Mouse (Mus musculus): ENCODE data around the gene Cpe. TPM values are rescaled to one million over a fixed set of nuclear protein-coding genes. Genes with fewer than 3 reads are reported as not detected.
"Not testable (repeated sequence)": the region's sequence is repeated elsewhere in the genome, so short reads cannot be mapped to it uniquely, and the experiment has no call there.

The Cpe gene
- polyA plus RNA-seq, 1 experiment from 2014 or later: 260 TPM

DNA sequence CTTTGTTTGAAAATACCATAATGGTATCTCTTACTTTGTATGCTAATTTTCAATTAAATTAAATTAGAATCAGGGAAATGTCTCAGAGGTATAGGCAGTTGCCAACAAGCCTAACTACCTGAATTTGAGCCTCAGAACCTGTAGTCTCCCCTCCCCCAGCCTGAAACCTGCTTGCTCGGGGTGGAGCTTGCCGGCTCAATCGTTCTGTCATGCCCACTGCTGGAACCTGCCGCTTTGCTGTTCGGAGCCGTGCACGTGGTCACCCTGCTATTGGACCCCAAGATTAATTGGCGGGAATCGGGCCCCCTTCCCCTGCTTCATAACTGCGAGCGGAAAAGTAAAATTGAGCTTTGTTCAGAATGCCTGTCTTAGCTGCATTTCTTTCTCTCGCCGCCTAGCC, 26.5 kb downstream of the Cpe start:
- H3K4me1 ChIP-seq (replicated peaks; ENCODE audit: control insufficient read depth, insufficient read depth, low read length); H3K9ac ChIP-seq (ENCODE audit: low read length); H3K4me2 ChIP-seq (ENCODE audit: low read depth, low read length, severe bottlenecking); DNase-seq (ENCODE audit: low spot score); H3K4me3 ChIP-seq (ENCODE audit: low read depth, low read length); H3K9me3 ChIP-seq (ENCODE audit: control insufficient read depth, low read length); H3K27me3 ChIP-seq (ENCODE audit: control insufficient read depth, insufficient read depth, low read length); H3K27ac ChIP-seq (ENCODE audit: low read depth, low read length); H3K36me3 ChIP-seq (ENCODE audit: control insufficient read depth, insufficient read depth, low read length); ATAC-seq (replicated peaks; ENCODE audit: low FRiP score): not testable (repeated sequence)
- WGBS: 71% methylated on average over 13 of the region's 13 CpGs

DNA sequence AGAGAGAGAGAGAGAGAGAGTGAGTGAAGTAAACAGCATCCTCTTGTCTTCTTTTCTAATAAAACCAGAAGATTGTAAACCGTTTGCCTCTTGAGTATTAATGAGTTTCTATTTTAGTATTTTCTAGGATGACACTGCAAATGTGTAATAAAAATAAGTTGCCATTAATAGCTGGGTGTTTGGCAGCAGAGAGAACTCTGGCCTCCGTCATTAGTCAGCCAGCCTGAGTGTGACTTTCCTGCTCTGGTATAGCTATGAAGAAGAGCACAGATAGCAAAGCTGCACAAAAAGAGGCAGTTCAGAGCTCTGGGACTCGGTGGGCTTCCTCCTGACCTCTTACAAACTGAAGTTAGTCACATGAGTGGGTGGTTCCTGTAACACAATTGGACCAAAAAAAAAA, 27.3 kb downstream of the Cpe start:
- Histone ChIP-seq H3K9me3 (ENCODE audit: control insufficient read depth, low read length) (no peaks in the 10 kb centered on the region), H3K9ac (ENCODE audit: low read length) (no peak overlapping the region), H3K27ac (ENCODE audit: low read depth, low read length) (no peak overlapping the region), H3K36me3 (ENCODE audit: control insufficient read depth, insufficient read depth, low read length) (no peaks in the 10 kb centered on the region), H3K4me1 (replicated peaks; ENCODE audit: control insufficient read depth, insufficient read depth, low read length) (no peaks in the 10 kb centered on the region), H3K27me3 (ENCODE audit: control insufficient read depth, insufficient read depth, low read length) (no peaks in the 10 kb centered on the region), H3K4me2 (ENCODE audit: low read depth, low read length, severe bottlenecking) (no peak overlapping the region), H3K4me3 (ENCODE audit: low read depth, low read length) (no peak overlapping the region)
- DNase-seq (ENCODE audit: low spot score) (no peak), ATAC-seq (replicated peaks; ENCODE audit: low FRiP score) (no peak)
- 79% methylated on average over 3 of the region's 3 CpGs for WGBS

DNA sequence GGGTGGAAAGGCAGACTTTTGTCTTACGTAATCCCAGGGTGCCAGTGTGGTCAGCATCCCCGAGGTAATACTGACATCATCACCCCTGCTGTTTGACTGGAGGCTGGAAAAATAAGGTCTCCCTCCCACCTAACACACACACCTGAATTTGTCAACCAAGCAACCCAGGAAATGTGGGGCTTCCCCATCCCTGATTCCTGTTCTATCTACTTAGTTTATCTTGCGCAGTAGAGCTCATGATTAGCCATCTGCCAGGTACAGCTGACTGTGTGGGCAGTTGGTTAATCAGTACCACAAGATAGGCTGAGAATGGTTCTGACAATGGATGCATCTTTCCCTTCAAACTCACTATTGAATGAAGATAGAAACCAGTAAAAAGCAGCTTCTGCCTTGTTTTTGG, 28.0 kb downstream of the Cpe start:
- no peak overlapping the region for H3K4me2 ChIP-seq (ENCODE audit: low read depth, low read length, severe bottlenecking)
- no peaks in the 10 kb centered on the region for H3K9me3 ChIP-seq (ENCODE audit: control insufficient read depth, low read length)
- H3K36me3 ChIP-seq (ENCODE audit: control insufficient read depth, insufficient read depth, low read length): no peaks in the 10 kb centered on the region
- no peaks in the 10 kb centered on the region for H3K27me3 ChIP-seq (ENCODE audit: control insufficient read depth, insufficient read depth, low read length)
- H3K9ac ChIP-seq (ENCODE audit: low read length): no peak overlapping the region
- WGBS: 61% methylated on average over 3 of the region's 3 CpGs
- ATAC-seq (replicated peaks; ENCODE audit: low FRiP score) (no peak), DNase-seq (ENCODE audit: low spot score) (no peak)
- H3K27ac ChIP-seq (ENCODE audit: low read depth, low read length): no peak overlapping the region
- no peak overlapping the region for H3K4me3 ChIP-seq (ENCODE audit: low read depth, low read length)
- no peaks in the 10 kb centered on the region for H3K4me1 ChIP-seq (replicated peaks; ENCODE audit: control insufficient read depth, insufficient read depth, low read length)

DNA sequence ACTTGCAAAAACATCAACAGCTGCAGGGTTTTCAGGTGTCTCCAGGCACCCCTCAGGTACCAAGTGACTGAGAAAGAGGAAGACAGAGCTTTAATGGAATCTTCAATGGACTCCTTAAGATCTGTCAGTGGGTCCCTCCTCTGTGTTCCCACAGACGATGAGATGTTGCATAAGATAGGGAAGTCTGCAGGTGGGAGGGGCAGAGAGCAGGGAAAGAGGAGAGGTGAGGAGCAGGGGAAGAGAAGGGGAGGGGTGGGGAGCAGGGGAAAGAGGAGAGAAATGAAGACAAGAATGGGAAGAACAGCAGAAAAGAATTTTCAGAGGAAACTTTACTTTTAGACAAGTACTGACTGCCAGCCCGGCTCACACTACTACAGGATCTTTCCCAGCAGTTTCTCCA, 28.5 kb downstream of the Cpe start:
- H3K9me3 ChIP-seq (ENCODE audit: control insufficient read depth, low read length): no peaks in the 10 kb centered on the region
- H3K4me1 ChIP-seq (replicated peaks; ENCODE audit: control insufficient read depth, insufficient read depth, low read length): no peaks in the 10 kb centered on the region
- H3K27me3 ChIP-seq (ENCODE audit: control insufficient read depth, insufficient read depth, low read length): no peaks in the 10 kb centered on the region
- no peaks in the 10 kb centered on the region for H3K36me3 ChIP-seq (ENCODE audit: control insufficient read depth, insufficient read depth, low read length)
- no peak overlapping the region for H3K4me3 ChIP-seq (ENCODE audit: low read depth, low read length)
- ATAC-seq (replicated peaks; ENCODE audit: low FRiP score) (no peak), DNase-seq (ENCODE audit: low spot score) (no peak)
- no peak overlapping the region for H3K27ac ChIP-seq (ENCODE audit: low read depth, low read length)
- H3K4me2 ChIP-seq (ENCODE audit: low read depth, low read length, severe bottlenecking): no peak overlapping the region
- no peak overlapping the region for H3K9ac ChIP-seq (ENCODE audit: low read length)
- WGBS: 51% methylated on average over 2 of the region's 2 CpGs

DNA sequence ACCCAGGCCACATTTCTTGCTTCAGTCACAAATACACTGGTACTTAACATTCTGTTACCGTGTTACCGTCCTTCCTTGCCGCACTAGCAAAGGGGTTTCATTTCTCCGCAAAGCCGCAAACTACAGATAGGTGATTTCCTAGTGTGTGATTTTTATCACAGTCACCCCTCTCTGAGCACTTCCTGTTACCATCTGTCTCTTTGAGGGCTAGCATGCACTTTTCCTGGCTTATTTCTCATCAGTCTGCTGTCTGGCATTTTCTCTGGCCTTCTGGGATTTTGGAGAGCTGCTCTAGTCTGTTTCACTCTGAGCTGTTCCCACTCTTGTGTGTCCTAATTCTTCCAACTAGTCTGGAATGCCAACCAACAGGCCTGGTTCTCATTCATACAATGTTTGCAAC, 33.8 kb downstream of the Cpe start:
- H3K27me3 ChIP-seq (ENCODE audit: control insufficient read depth, insufficient read depth, low read length): no peaks in the 10 kb centered on the region
- H3K9me3 ChIP-seq (ENCODE audit: control insufficient read depth, low read length): no peaks in the 10 kb centered on the region
- H3K4me3 ChIP-seq (ENCODE audit: low read depth, low read length): no peak overlapping the region
- DNase-seq (ENCODE audit: low spot score) (no peak), ATAC-seq (replicated peaks; ENCODE audit: low FRiP score) (no peak)
- H3K4me1 ChIP-seq (replicated peaks; ENCODE audit: control insufficient read depth, insufficient read depth, low read length): peaks cover 3% of the 10 kb centered on the region
- H3K36me3 ChIP-seq (ENCODE audit: control insufficient read depth, insufficient read depth, low read length): no peaks in the 10 kb centered on the region
- H3K4me2 ChIP-seq (ENCODE audit: low read depth, low read length, severe bottlenecking): no peak overlapping the region
- peak overlapping the region; percentile 63; the same call in 1 of the 2 replicates for H3K27ac ChIP-seq (ENCODE audit: low read depth, low read length)
- 93% methylated on average over 5 of the region's 5 CpGs for WGBS
- no peak overlapping the region for H3K9ac ChIP-seq (ENCODE audit: low read length)

DNA sequence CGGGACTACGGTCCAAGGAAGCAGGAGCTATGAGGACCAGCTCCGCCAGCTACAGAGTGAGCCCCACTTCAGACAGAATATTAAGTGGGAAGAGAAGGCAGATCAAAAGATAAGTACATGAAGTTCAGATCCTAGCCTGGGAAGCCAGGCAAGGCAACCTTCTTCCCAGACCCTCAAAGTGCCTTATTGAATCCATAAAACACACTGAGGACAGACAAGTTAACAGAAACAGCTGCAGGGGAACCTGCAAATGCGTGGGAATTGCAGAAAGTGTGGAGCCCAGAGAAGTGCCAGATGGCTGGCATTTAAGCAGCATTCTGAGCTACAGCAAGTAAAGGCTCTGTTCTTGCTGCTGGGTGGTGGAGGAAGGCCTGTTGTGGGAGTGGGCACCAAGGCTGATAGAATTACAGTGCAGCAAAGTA, 34.9 kb downstream of the Cpe start:
- no peaks in the 10 kb centered on the region for H3K36me3 ChIP-seq (ENCODE audit: control insufficient read depth, insufficient read depth, low read length)
- H3K4me2 ChIP-seq (ENCODE audit: low read depth, low read length, severe bottlenecking): no peak overlapping the region
- no peak overlapping the region for H3K4me3 ChIP-seq (ENCODE audit: low read depth, low read length)
- no peak for DNase-seq (ENCODE audit: low spot score)
- peak; percentile 66 for ATAC-seq (replicated peaks; ENCODE audit: low FRiP score)
- 54% methylated on average over 4 of the region's 4 CpGs for WGBS
- H3K9me3 ChIP-seq (ENCODE audit: control insufficient read depth, low read length): no peaks in the 10 kb centered on the region
- no peak overlapping the region for H3K9ac ChIP-seq (ENCODE audit: low read length)
- H3K4me1 ChIP-seq (replicated peaks; ENCODE audit: control insufficient read depth, insufficient read depth, low read length): peaks cover 3% of the 10 kb centered on the region
- H3K27me3 ChIP-seq (ENCODE audit: control insufficient read depth, insufficient read depth, low read length): no peaks in the 10 kb centered on the region
- H3K27ac ChIP-seq (ENCODE audit: low read depth, low read length): peak overlapping the region; percentile 63; the same call in 1 of the 2 replicates

DNA sequence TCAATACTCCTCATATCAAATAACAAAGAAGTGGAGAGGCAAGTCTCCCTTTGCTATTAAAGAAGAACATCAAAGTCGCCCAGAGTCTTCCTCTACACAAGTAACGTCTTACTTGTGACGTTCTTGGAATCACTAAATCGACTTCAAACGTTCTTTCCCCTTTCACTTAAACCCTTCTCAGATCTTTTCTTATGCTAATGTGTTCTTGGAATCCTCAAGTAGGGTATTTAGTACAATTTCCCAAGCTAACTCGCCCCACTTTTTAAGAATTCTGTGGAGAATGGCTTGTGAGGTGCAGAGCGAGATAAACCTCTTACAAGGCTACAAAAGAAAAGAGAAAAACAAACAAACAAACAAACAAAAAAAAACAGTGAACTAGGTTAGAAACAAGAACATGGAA, 35.3 kb downstream of the Cpe start:
- Histone ChIP-seq H3K27me3 (ENCODE audit: control insufficient read depth, insufficient read depth, low read length) (no peaks in the 10 kb centered on the region), H3K4me2 (ENCODE audit: low read depth, low read length, severe bottlenecking) (no peak overlapping the region), H3K4me3 (ENCODE audit: low read depth, low read length) (no peak overlapping the region), H3K9ac (ENCODE audit: low read length) (no peak overlapping the region), H3K36me3 (ENCODE audit: control insufficient read depth, insufficient read depth, low read length) (no peaks in the 10 kb centered on the region), H3K9me3 (ENCODE audit: control insufficient read depth, low read length) (no peaks in the 10 kb centered on the region), H3K4me1 (replicated peaks; ENCODE audit: control insufficient read depth, insufficient read depth, low read length) (peaks cover 3% of the 10 kb centered on the region), H3K27ac (ENCODE audit: low read depth, low read length) (no peak overlapping the region; the same call in 1 of the 2 replicates)
- 14% methylated on average over 7 of the region's 7 CpGs for WGBS
- DNase-seq (ENCODE audit: low spot score): no peak
- ATAC-seq (replicated peaks; ENCODE audit: low FRiP score): peak; percentile 52; the same call in 1 of the 2 replicates

DNA sequence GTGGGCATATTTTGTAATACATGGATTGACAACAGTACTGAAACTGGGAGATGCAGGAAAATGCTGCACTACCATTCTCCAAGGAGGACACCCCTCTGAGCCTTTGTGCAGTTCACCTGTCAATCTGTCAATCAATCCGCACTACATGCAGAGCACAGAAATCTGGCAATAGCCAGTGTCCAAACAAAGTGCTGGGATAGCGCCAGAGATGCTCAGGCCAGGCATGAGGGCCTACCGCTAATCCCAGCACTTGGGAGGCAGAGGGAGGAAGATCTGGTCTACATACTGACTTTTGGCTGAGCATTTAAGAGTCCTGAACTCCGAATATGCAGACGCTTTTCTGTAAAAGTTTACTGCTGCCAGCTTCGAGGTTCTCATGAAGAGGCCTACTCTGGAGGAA, 37.0 kb downstream of the Cpe start:
- no peak overlapping the region for H3K27ac ChIP-seq (ENCODE audit: low read depth, low read length)
- WGBS: 88% methylated on average over 6 of the region's 6 CpGs
- H3K4me2 ChIP-seq (ENCODE audit: low read depth, low read length, severe bottlenecking): no peak overlapping the region
- no peak overlapping the region for H3K4me3 ChIP-seq (ENCODE audit: low read depth, low read length)
- H3K4me1 ChIP-seq (replicated peaks; ENCODE audit: control insufficient read depth, insufficient read depth, low read length): peaks cover 3% of the 10 kb centered on the region
- no peak overlapping the region for H3K9ac ChIP-seq (ENCODE audit: low read length)
- ATAC-seq (replicated peaks; ENCODE audit: low FRiP score): no peak
- no peaks in the 10 kb centered on the region for H3K9me3 ChIP-seq (ENCODE audit: control insufficient read depth, low read length)
- DNase-seq (ENCODE audit: low spot score): no peak
- no peaks in the 10 kb centered on the region for H3K36me3 ChIP-seq (ENCODE audit: control insufficient read depth, insufficient read depth, low read length)
- H3K27me3 ChIP-seq (ENCODE audit: control insufficient read depth, insufficient read depth, low read length): no peaks in the 10 kb centered on the region

DNA sequence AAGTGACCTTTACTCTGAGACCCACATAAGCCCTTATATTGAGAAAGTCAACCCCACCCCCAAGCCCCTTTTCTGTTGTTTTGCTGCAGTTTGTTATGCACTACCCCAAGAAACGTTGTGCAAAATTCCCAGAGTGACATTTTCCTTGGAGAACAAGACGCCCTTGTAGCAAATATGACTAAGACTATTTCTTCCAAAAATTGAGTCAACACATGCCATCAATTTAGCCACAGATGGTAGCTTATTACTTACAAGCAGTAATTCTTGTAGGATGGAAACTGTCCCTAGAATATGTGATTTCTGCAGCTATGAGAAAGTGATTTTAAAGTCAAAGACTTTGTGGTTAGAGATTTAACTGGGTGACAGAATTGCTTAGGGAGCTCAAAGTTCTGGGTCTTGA, 37.8 kb downstream of the Cpe start:
- Histone ChIP-seq H3K4me1 (replicated peaks; ENCODE audit: control insufficient read depth, insufficient read depth, low read length) (peaks cover 3% of the 10 kb centered on the region), H3K27ac (ENCODE audit: low read depth, low read length) (no peak overlapping the region), H3K9me3 (ENCODE audit: control insufficient read depth, low read length) (no peaks in the 10 kb centered on the region), H3K9ac (ENCODE audit: low read length) (no peak overlapping the region), H3K4me2 (ENCODE audit: low read depth, low read length, severe bottlenecking) (no peak overlapping the region), H3K4me3 (ENCODE audit: low read depth, low read length) (no peak overlapping the region), H3K27me3 (ENCODE audit: control insufficient read depth, insufficient read depth, low read length) (no peaks in the 10 kb centered on the region), H3K36me3 (ENCODE audit: control insufficient read depth, insufficient read depth, low read length) (no peaks in the 10 kb centered on the region)
- DNase-seq (ENCODE audit: low spot score): no peak
- WGBS: 82% methylated on average over 2 of the region's 2 CpGs
- no peak for ATAC-seq (replicated peaks; ENCODE audit: low FRiP score)

All from forebrain, embryonic 11.5 days (tissue).